Mouse (Mus musculus) kidney, embryonic 15.5 days (tissue): Measurements from ENCODE around the gene Pxmp4. TPM values are rescaled to one million over a fixed set of nuclear protein-coding genes. Genes with fewer than 3 reads are reported as not detected.

Experiments
- ATAC-seq: fragments of 200-750 bp; cut with Nextera tagmentation; replicated peaks from 2 replicates; pipeline ENCODE4 v1.8.0; 2017; ENCODE audit warnings: moderate TSS enrichment; ENCODE audit not compliant: low FRiP score
- H3K27ac ChIP-seq: fragments of 300-500 bp; sonication (generic); 2 replicates; pipeline ENCODE4 v1.5.1; 2015; ENCODE audit warnings: mild to moderate bottlenecking, inconsistent platforms
- H3K27me3 ChIP-seq: fragments of 300-500 bp; sonication (generic); 2 replicates; pipeline ENCODE4 v1.6.1; 2015; ENCODE audit warnings: inconsistent platforms
- H3K36me3 ChIP-seq: fragments of 300-500 bp; sonication (generic); 2 replicates; pipeline ENCODE4 v1.6.1; 2015; ENCODE audit warnings: inconsistent platforms
- H3K4me1 ChIP-seq: fragments of 300-500 bp; sonication (generic); 2 replicates; pipeline ENCODE4 v1.6.1; 2015; ENCODE audit warnings: inconsistent platforms
- H3K4me2 ChIP-seq: fragments of 300-500 bp; sonication (generic); 2 replicates; pipeline ENCODE4 v1.6.1; 2015; ENCODE audit warnings: moderate library complexity, mild to moderate bottlenecking, inconsistent platforms
- H3K4me3 ChIP-seq: fragments of 300-500 bp; sonication (generic); replicated peaks from 2 replicates; pipeline ENCODE4 v1.5.1; 2015; ENCODE audit warnings: mild to moderate bottlenecking, inconsistent platforms
- H3K9ac ChIP-seq: fragments of 300-500 bp; sonication (generic); 2 replicates; pipeline ENCODE4 v1.6.1; 2015; ENCODE audit warnings: mild to moderate bottlenecking, inconsistent platforms
- H3K9me3 ChIP-seq: fragments of 300-500 bp; sonication (generic); replicated peaks from 2 replicates; pipeline ENCODE4 v1.6.1; 2016; ENCODE audit warnings: inconsistent platforms
- WGBS: fragments of 180-500 bp; shearing (Covaris S2); methylation state at CpG from one replicate; pipeline ENCODE4 v1.1.7; 2015; ENCODE audit warnings: mixed read lengths; 5-methylcytosine and 5-hydroxymethylcytosine counted together
- polyA plus RNA-seq: library from polyadenylated mRNA; unstranded; fragments of >200 nt; fragmentation: Nextera tagmentation; extraction: Ambion mirVana; gene quantifications from 2 replicates; pipeline ENCODE4 v1.2.1, GENCODE M21; 2015

Pxmp4 gene
- polyA plus RNA-seq, 1 experiment from 2014 or later: 29.8 TPM

GRCm38 (mm10) chr2:154569836-154570286, 33.6 kb downstream of the Pxmp4 start, which contains the start of gene E2f1:
TSS of gene E2f1 (minus strand) at chr2:154569892.
- peak; percentile 97 for ATAC-seq
- no peaks in the 10 kb centered on the region for H3K27me3 ChIP-seq
- peak within 1 kb of the TSS; percentile 92 for H3K4me3 ChIP-seq
- 1% methylated on average over 43 of the region's 44 CpGs for WGBS
- peak within 1 kb of the TSS; percentile 88 for H3K27ac ChIP-seq
- peak within 1 kb of the TSS; percentile 87 for H3K9ac ChIP-seq
- no peaks in the 10 kb centered on the region for H3K36me3 ChIP-seq
- H3K9me3 ChIP-seq: no peaks in the 10 kb centered on the region
- peaks cover 48% of the 10 kb centered on the region for H3K4me1 ChIP-seq
- H3K4me2 ChIP-seq: peak within 1 kb of the TSS; percentile 82

GRCm38 (mm10) chr2:154569071-154569748, 34.3 kb downstream of the Pxmp4 start:
- H3K27ac ChIP-seq: peak overlapping the region; percentile 88
- H3K4me2 ChIP-seq: peak overlapping the region; percentile 82
- H3K36me3 ChIP-seq: peaks cover 1% of the 10 kb centered on the region; the same call in 1 of the 2 replicates
- ATAC-seq: peak; percentile 88
- peak overlapping the region; percentile 92 for H3K4me3 ChIP-seq
- H3K9me3 ChIP-seq: no peaks in the 10 kb centered on the region
- H3K27me3 ChIP-seq: no peaks in the 10 kb centered on the region
- peak overlapping the region; percentile 87 for H3K9ac ChIP-seq
- WGBS: under 1% methylated on average over 66 of the region's 70 CpGs
- peaks cover 48% of the 10 kb centered on the region for H3K4me1 ChIP-seq

GRCm38 (mm10) chr2:154568329-154569070, 35.0 kb downstream of the Pxmp4 start:
- WGBS: 15% methylated on average over 10 of the region's 10 CpGs
- H3K9ac ChIP-seq: peak overlapping the region; percentile 87
- H3K27ac ChIP-seq: peak overlapping the region; percentile 88
- H3K36me3 ChIP-seq: peaks cover 8% of the 10 kb centered on the region; the same call in 1 of the 2 replicates
- H3K27me3 ChIP-seq: no peaks in the 10 kb centered on the region
- ATAC-seq: peak; percentile 10; the same call in 1 of the 2 replicates
- H3K4me2 ChIP-seq: peak overlapping the region; percentile 82
- H3K4me3 ChIP-seq: peak overlapping the region; percentile 92
- H3K9me3 ChIP-seq: no peaks in the 10 kb centered on the region
- H3K4me1 ChIP-seq: peaks cover 48% of the 10 kb centered on the region

- H3K9me3 ChIP-seq: no peaks in the 10 kb centered on the region
- WGBS: 57% methylated on average over 2 of the region's 2 CpGs
- H3K9ac ChIP-seq: peak overlapping the region; percentile 87; the same call in 1 of the 2 replicates
- peak overlapping the region; percentile 92 for H3K4me3 ChIP-seq
- H3K27me3 ChIP-seq: no peaks in the 10 kb centered on the region
- ATAC-seq: no peak
- peak overlapping the region; percentile 88 for H3K27ac ChIP-seq
- peak overlapping the region; percentile 82 for H3K4me2 ChIP-seq
- H3K36me3 ChIP-seq: peaks cover 16% of the 10 kb centered on the region
- H3K4me1 ChIP-seq: peaks cover 48% of the 10 kb centered on the region
These were observed 35.7 kb downstream of the Pxmp4 start for GRCm38 (mm10) chr2:154567766-154568165.

GRCm38 (mm10) chr2:154566641-154567040, 36.9 kb downstream of the Pxmp4 start:
- no peak for ATAC-seq
- H3K9ac ChIP-seq: peak overlapping the region; percentile 18; the same call in 1 of the 2 replicates
- WGBS: 27% methylated on average over 8 of the region's 8 CpGs
- no peaks in the 10 kb centered on the region for H3K27me3 ChIP-seq
- peak overlapping the region; percentile 20; the same call in 1 of the 2 replicates for H3K27ac ChIP-seq
- H3K9me3 ChIP-seq: no peaks in the 10 kb centered on the region
- peaks cover 24% of the 10 kb centered on the region for H3K36me3 ChIP-seq
- H3K4me1 ChIP-seq: peaks cover 48% of the 10 kb centered on the region
- 0 out of 2 replicates have a peak overlapping the region, but pooled peaks have one; percentile 18 for H3K4me2 ChIP-seq
- H3K4me3 ChIP-seq: 0 out of 2 replicates have a peak overlapping the region, but pooled peaks have one; percentile 7

GRCm38 (mm10) chr2:154565562-154565961, 37.9 kb downstream of the Pxmp4 start:
- no peak overlapping the region for H3K9ac ChIP-seq
- no peak for ATAC-seq
- H3K4me2 ChIP-seq: no peak overlapping the region
- WGBS: 63% methylated on average over 3 of the region's 3 CpGs
- no peaks in the 10 kb centered on the region for H3K9me3 ChIP-seq
- 0 out of 2 replicates have a peak overlapping the region, but pooled peaks have one; percentile 13 for H3K27ac ChIP-seq
- H3K27me3 ChIP-seq: no peaks in the 10 kb centered on the region
- peaks cover 43% of the 10 kb centered on the region for H3K4me1 ChIP-seq
- no peak overlapping the region for H3K4me3 ChIP-seq
- H3K36me3 ChIP-seq: peaks cover 35% of the 10 kb centered on the region

- no peak for ATAC-seq
- H3K9ac ChIP-seq: no peak overlapping the region
- H3K4me3 ChIP-seq: no peak overlapping the region
- peaks cover 38% of the 10 kb centered on the region for H3K36me3 ChIP-seq
- no peak overlapping the region for H3K27ac ChIP-seq
- no peak overlapping the region for H3K4me2 ChIP-seq
- peaks cover 41% of the 10 kb centered on the region for H3K4me1 ChIP-seq
- 85% methylated on average over 22 of the region's 22 CpGs for WGBS
- no peaks in the 10 kb centered on the region for H3K27me3 ChIP-seq
- no peaks in the 10 kb centered on the region for H3K9me3 ChIP-seq
These were observed 39.8 kb downstream of the Pxmp4 start for GRCm38 (mm10) chr2:154563612-154564170.

- WGBS: 6% methylated on average over 34 of the region's 34 CpGs
- peak within 1 kb of the TSS; percentile 37 for H3K4me3 ChIP-seq
- H3K4me2 ChIP-seq: peak within 1 kb of the TSS; percentile 77
- 0 out of 2 replicates have a peak within 1 kb of the TSS, but pooled peaks have one; percentile 6 for H3K27ac ChIP-seq
- peaks cover 29% of the 10 kb centered on the region for H3K36me3 ChIP-seq
- H3K4me1 ChIP-seq: peaks cover 27% of the 10 kb centered on the region
- no peaks in the 10 kb centered on the region for H3K9me3 ChIP-seq
- no peaks in the 10 kb centered on the region for H3K27me3 ChIP-seq
- peak; percentile 61 for ATAC-seq
- H3K9ac ChIP-seq: 0 out of 2 replicates have a peak within 1 kb of the TSS, but pooled peaks have one; percentile 17
These were observed 45.1 kb downstream of the Pxmp4 start, which contains the start of gene Necab3 for GRCm38 (mm10) chr2:154558264-154559039. TSS of gene Necab3 (minus strand) at chr2:154558890.

- Histone ChIP-seq H3K9me3 (no peaks in the 10 kb centered on the region), H3K36me3 (peaks cover 19% of the 10 kb centered on the region), H3K4me3 (no peak overlapping the region), H3K4me1 (peaks cover 34% of the 10 kb centered on the region), H3K4me2 (no peak overlapping the region), H3K27ac (no peak overlapping the region), H3K9ac (no peak overlapping the region), H3K27me3 (peaks cover 8% of the 10 kb centered on the region)
- ATAC-seq: no peak
- 48% methylated on average over 5 of the region's 5 CpGs for WGBS
These were observed 46.2 kb downstream of the Pxmp4 start for GRCm38 (mm10) chr2:154557184-154557832.

- no peak for ATAC-seq
- H3K27me3 ChIP-seq: peaks cover 29% of the 10 kb centered on the region
- no peaks in the 10 kb centered on the region for H3K36me3 ChIP-seq
- H3K9ac ChIP-seq: no peak overlapping the region
- H3K4me1 ChIP-seq: peaks cover 40% of the 10 kb centered on the region
- WGBS: 93% methylated on average over 6 of the region's 6 CpGs
- no peak overlapping the region for H3K4me2 ChIP-seq
- H3K4me3 ChIP-seq: no peak overlapping the region
- H3K9me3 ChIP-seq: no peaks in the 10 kb centered on the region
- no peak overlapping the region for H3K27ac ChIP-seq
These were observed 48.3 kb downstream of the Pxmp4 start for GRCm38 (mm10) chr2:154555235-154555634.
